In genomic region chr6:106332933-106333332, GRCm38 (mm10) we compare ENCODE assay signal across 25 mouse cellular contexts.
DNase-seq lines count a peak whose midpoint lies in the region; ATAC-seq and TF ChIP-seq lines count a peak whose summit lies in the region.
"Had no signal": no experiment of that assay in that cellular context is flagged by ENCODE, and none has a peak within 500 bp of the region (broad histone marks: within the 10 kb centered on the region; RNA-seq: fewer than 3 reads in every experiment).

No protein-coding gene starts in this region.

- no peak overlapping the region for H3K4me2 ChIP-seq in lung, embryonic 15.5 days
- no peak overlapping the region for H3K4me2 ChIP-seq in lung, postnatal 0 days (replicated peaks; ENCODE audit: low read depth, low read length)
- H3K4me2 ChIP-seq: embryonic facial prominence, embryonic 12.5 days; forebrain, embryonic 13.5 days; forebrain, embryonic 15.5 days had no signal

- no peak overlapping the region for H3K27ac ChIP-seq in lung, embryonic 15.5 days
- no peak overlapping the region for H3K27ac ChIP-seq in lung, postnatal 0 days (ENCODE audit: low read length)
- H3K27ac ChIP-seq: embryonic facial prominence, embryonic 10.5 days; embryonic facial prominence, embryonic 12.5 days; forebrain, embryonic 13.5 days; forebrain, embryonic 15.5 days had no signal

- H3K27me3 ChIP-seq in lung, embryonic 15.5 days, result no peaks in the 10 kb centered on the region
- no peaks in the 10 kb centered on the region for H3K27me3 ChIP-seq in lung, postnatal 0 days (replicated peaks; ENCODE audit: insufficient read depth, low read length)
- H3K27me3 ChIP-seq: CH12.LX; embryonic facial prominence, embryonic 12.5 days; forebrain, embryonic 13.5 days; forebrain, embryonic 15.5 days; Patski had no signal

- WGBS in lung, embryonic 15.5 days, result 44% methylated on average over 1 of the region's 1 CpGs
- 44% methylated on average over 1 of the region's 1 CpGs for WGBS in lung, postnatal 0 days

- H3K4me3 ChIP-seq in lung, embryonic 15.5 days, result no peak overlapping the region
- no peak overlapping the region for H3K4me3 ChIP-seq in lung, postnatal 0 days (ENCODE audit: low read depth, low read length)
- H3K4me3 ChIP-seq: embryonic facial prominence, embryonic 10.5 days; embryonic facial prominence, embryonic 12.5 days; forebrain, embryonic 13.5 days; forebrain, embryonic 15.5 days had no signal

- H3K9me3 ChIP-seq in lung, embryonic 15.5 days, result no peaks in the 10 kb centered on the region
- H3K9me3 ChIP-seq in lung, postnatal 0 days (ENCODE audit: low read length), result no peaks in the 10 kb centered on the region
- H3K9me3 ChIP-seq: embryonic facial prominence, embryonic 10.5 days; embryonic facial prominence, embryonic 12.5 days; forebrain, embryonic 13.5 days; forebrain, embryonic 15.5 days had no signal

- DNase-seq in layer of hippocampus, adult 9-11 months, result peak; percentile 18
- no peak for DNase-seq in layer of hippocampus, postnatal 25 days (ENCODE audit: extremely low spot score in 1 of 2, low spot score in 1 of 2)
- DNase-seq in lung, postnatal 25 days (ENCODE audit: low spot score), result no peak
- DNase-seq in lung, postnatal 0 days (ENCODE audit: low spot score), result peak; percentile 8
- DNase-seq in lung, postnatal 4 days, result no peak
- DNase-seq in cerebellum, postnatal 36 days, result no peak
- DNase-seq: adrenal gland, adult 8-10 months; adrenal gland, postnatal 14 days; adrenal gland, postnatal 36 days; B cell, adult 2 months; cerebellum, adult 11 months; cerebellum, adult 18-20 months; cerebellum, adult 8-10 months; cerebellum, adult 9-11 months; cerebellum, postnatal 14 days had no signal

- H3K4me1 ChIP-seq in lung, embryonic 15.5 days, result no peaks in the 10 kb centered on the region
- H3K4me1 ChIP-seq in lung, postnatal 0 days (ENCODE audit: insufficient read depth, low read depth, low read length), result no peaks in the 10 kb centered on the region
- H3K4me1 ChIP-seq: embryonic facial prominence, embryonic 10.5 days; embryonic facial prominence, embryonic 12.5 days; forebrain, embryonic 13.5 days; forebrain, embryonic 15.5 days had no signal

- ATAC-seq in lung, embryonic 15.5 days (ENCODE audit: borderline replicate concordance, extremely low read depth, low FRiP score, low TSS enrichment), result peak; percentile 35; the same call in 1 of the 2 replicates
- ATAC-seq in lung, postnatal 0 days, result no peak
- ATAC-seq: activated CD4-positive, CD25-positive, alpha-beta regulatory T cell, adult 4 months; CD4-positive, CD25-positive, alpha-beta regulatory T cell, adult 4 months; forebrain, embryonic 13.5 days; forebrain, embryonic 15.5 days; Patski had no signal

- H3K9ac ChIP-seq in lung, embryonic 15.5 days, result no peak overlapping the region
- no peak overlapping the region for H3K9ac ChIP-seq in lung, postnatal 0 days (replicated peaks; ENCODE audit: low read depth)
- H3K9ac ChIP-seq: embryonic facial prominence, embryonic 12.5 days; forebrain, embryonic 13.5 days; forebrain, embryonic 15.5 days had no signal

- TF ChIP-seq EP300 in lung, postnatal 0 days (IDR thresholded peaks at IDR 0.05), result no peak

- no peaks in the 10 kb centered on the region for H3K36me3 ChIP-seq in lung, embryonic 15.5 days
- H3K36me3 ChIP-seq in lung, postnatal 0 days (ENCODE audit: insufficient read depth, low read length), result no peaks in the 10 kb centered on the region
- H3K36me3 ChIP-seq: embryonic facial prominence, embryonic 10.5 days; embryonic facial prominence, embryonic 12.5 days; forebrain, embryonic 15.5 days; G1E had no signal

- TF ChIP-seq CTCF in lung, postnatal 0 days (IDR thresholded peaks at IDR 0.05), result no peak

Comparison
In these comparisons a context has a peak if more than half of its experiments do, and no peak if none do; other contexts are left out.
1. DNase-seq: peak in layer of hippocampus, adult 9-11 months (single experiment) and lung, postnatal 0 days (single experiment); none in layer of hippocampus, postnatal 25 days (0 of 2), lung, postnatal 25 days (single experiment), lung, postnatal 4 days (0 of 2) and cerebellum, postnatal 36 days (0 of 2).